Mouse (Mus musculus) heart, adult 9 months (tissue): ENCODE data around the gene Bcl2l15.
"Not testable (repeated sequence)": the region's sequence is repeated elsewhere in the genome, so short reads cannot be mapped to it uniquely, and the experiment has no call there.

Experiments used
- DNase-seq, 2 experiments: peaks; one replicate each; pipeline ENCODE4 v3.0.0; 2022; ENCODE audit warnings: low spot score in 2 of 2

Gene Bcl2l15

GRCm38 (mm10) chr3:103832426-103832825, at the start of gene Bcl2l15:
Gene Bcl2l15 (plus strand): TSS chr3:103832601.
- DNase-seq = no peak

GRCm38 (mm10) chr3:103782844-103783609, 49.4 kb upstream of the Bcl2l15 start:
- DNase-seq = no peak

- DNase-seq = peak; percentile 18 to 40
Measured at GRCm38 (mm10) chr3:103787225-103787624, 45.2 kb upstream of the Bcl2l15 start.

- DNase-seq = no peak
Measured at GRCm38 (mm10) chr3:103789096-103789495, 43.3 kb upstream of the Bcl2l15 start.

- peak; percentile 49 to 66 for DNase-seq
Measured at GRCm38 (mm10) chr3:103789891-103790345, 42.5 kb upstream of the Bcl2l15 start.

GRCm38 (mm10) chr3:103790346-103791145, 41.9 kb upstream of the Bcl2l15 start:
- DNase-seq = peak in 1 of 2 experiments; percentile 23

GRCm38 (mm10) chr3:103791230-103792110, 40.9 kb upstream of the Bcl2l15 start, which contains the start of gene Hipk1:
Gene Hipk1 (minus strand): TSS chr3:103791563.
- peak; percentile 94 to 95 for DNase-seq

GRCm38 (mm10) chr3:103792111-103792406, 40.3 kb upstream of the Bcl2l15 start:
- DNase-seq = not testable (repeated sequence)

- peak; percentile 40 to 75 for DNase-seq
Measured at GRCm38 (mm10) chr3:103792566-103792965, 39.8 kb upstream of the Bcl2l15 start.

GRCm38 (mm10) chr3:103796389-103796788, 36.0 kb upstream of the Bcl2l15 start:
- DNase-seq = no peak

GRCm38 (mm10) chr3:103799507-103799906, 32.9 kb upstream of the Bcl2l15 start:
- DNase-seq = no peak

- peak; percentile 93 to 96 for DNase-seq
Measured at GRCm38 (mm10) chr3:103801631-103802531, 30.5 kb upstream of the Bcl2l15 start.

- DNase-seq = peak; percentile 18 to 22
Measured at GRCm38 (mm10) chr3:103802861-103803260, 29.5 kb upstream of the Bcl2l15 start.

- no peak for DNase-seq
Measured at GRCm38 (mm10) chr3:103805671-103806070, 26.7 kb upstream of the Bcl2l15 start.

GRCm38 (mm10) chr3:103808891-103809798, 23.3 kb upstream of the Bcl2l15 start, which contains the start of the genes Dclre1b, Ap4b1 and Gm43064:
Gene Dclre1b (minus strand): TSS chr3:103809444.
Gene Ap4b1 (plus strand): TSS chr3:103809520.
Gene Gm43064 (plus strand): TSS chr3:103809573.
- DNase-seq = peak; percentile 88 to 89

GRCm38 (mm10) chr3:103809799-103810150, 22.6 kb upstream of the Bcl2l15 start:
- DNase-seq = no peak

- DNase-seq = no peak
Measured at GRCm38 (mm10) chr3:103810967-103811366, 21.4 kb upstream of the Bcl2l15 start.

GRCm38 (mm10) chr3:103827548-103827947, 4.9 kb upstream of the Bcl2l15 start:
- DNase-seq = no peak

GRCm38 (mm10) chr3:103829036-103829435, 3.4 kb upstream of the Bcl2l15 start:
- DNase-seq = no peak
